Mouse (Mus musculus): ENCODE measurements around the gene Rasal1.

- TF ChIP-seq CTCF (IDR thresholded peaks at IDR 0.05; ENCODE audit: borderline replicate concordance, control insufficient read depth, extremely low read depth, insufficient read depth, low read length, poor library complexity), result no peak
- no peak for TF ChIP-seq POLR2A (IDR thresholded peaks at IDR 0.05; ENCODE audit: control insufficient read depth, extremely low read depth, insufficient read depth, low read length, poor library complexity)
Observed at GRCm38 (mm10) chr5:120621846-120622197, 26.8 kb upstream of the Rasal1 start.
